Mouse (Mus musculus) MEL (cell line): ENCODE data around the gene Hist2h2aa1. TPM values are rescaled to one million over a fixed set of nuclear protein-coding genes. Genes with fewer than 3 reads are reported as not detected.

Experiments
- DNase-seq: peaks from one replicate; pipeline ENCODE4 v3.0.0; 2011; ENCODE audit warnings: low read depth, low spot score
- H3K27ac ChIP-seq: 2 replicates; pipeline ENCODE4 v1.5.1; 2012; ENCODE audit warnings: low read depth, mild to moderate bottlenecking, control low read depth, low read length, moderate library complexity; ENCODE audit not compliant: control insufficient read depth
- H3K27me3 ChIP-seq, 2 experiments: fragments of 150-350 bp in 1 of 2; sonication (generic) in 1 of 2; 2 replicates each; pipeline ENCODE4 v1.6.1; 2012; ENCODE audit warnings: low read length in 2 of 2, mild to moderate bottlenecking in 2 of 2, improper control_type of control experiment in 1 of 2, moderate library complexity in 1 of 2; ENCODE audit not compliant: insufficient read depth in 2 of 2, control insufficient read depth in 1 of 2
- H3K36me3 ChIP-seq, 2 experiments: 2 replicates each; pipeline ENCODE4 v1.6.1; 2012 to 2014; ENCODE audit warnings: low read length in 2 of 2, improper control_type of control experiment in 1 of 2, inconsistent platforms in 1 of 2, mild to moderate bottlenecking in 1 of 2; ENCODE audit not compliant: insufficient read depth in 2 of 2, control insufficient read depth in 1 of 2
- H3K4me1 ChIP-seq, 2 experiments: fragments of 150-350 bp in 1 of 2; sonication (generic) in 1 of 2; 2 replicates each; pipeline ENCODE4 v1.6.1; 2012; ENCODE audit warnings: low read length in 2 of 2, improper control_type of control experiment in 1 of 2, mild to moderate bottlenecking in 1 of 2; ENCODE audit not compliant: insufficient read depth in 2 of 2, control insufficient read depth in 1 of 2
- H3K4me3 ChIP-seq, 2 experiments: fragments of 150-350 bp in 1 of 2; sonication (generic) in 1 of 2; 2 replicates each; pipeline ENCODE4 v1.5.1; 2012; ENCODE audit warnings: low read depth in 2 of 2, low read length in 2 of 2, mild to moderate bottlenecking in 2 of 2, moderate library complexity in 2 of 2, control low read depth in 1 of 2, improper control_type of control experiment in 1 of 2; ENCODE audit not compliant: control insufficient read depth in 1 of 2, insufficient read depth in 1 of 2
- H3K79me2 ChIP-seq: 2 replicates; pipeline ENCODE4 v1.6.1; 2012; ENCODE audit warnings: mild to moderate bottlenecking, low read length, moderate library complexity; ENCODE audit not compliant: control insufficient read depth, poor library complexity, insufficient read depth
- H3K9ac ChIP-seq: 2 replicates; pipeline ENCODE4 v1.6.1; 2012; ENCODE audit warnings: low read depth, mild to moderate bottlenecking, control low read depth, low read length, moderate library complexity; ENCODE audit not compliant: control insufficient read depth, poor library complexity, severe bottlenecking
- H3K9me3 ChIP-seq: fragments of 150-350 bp; sonication (generic); replicated peaks from 2 replicates; pipeline ENCODE4 v1.6.1; 2012; ENCODE audit warnings: mild to moderate bottlenecking, low read length, improper control_type of control experiment, moderate library complexity; ENCODE audit not compliant: insufficient read depth
- BHLHE40 ChIP-seq: IDR thresholded peaks from 2 replicates; pipeline ENCODE4 v1.6.1; 2012; ENCODE audit warnings: low read depth, mild to moderate bottlenecking, inconsistent platforms, low read length, improper control_type of control experiment, borderline replicate concordance
- CHD1 ChIP-seq: IDR thresholded peaks from 2 replicates; pipeline ENCODE4 v1.6.1; 2012; ENCODE audit warnings: low read depth, mild to moderate bottlenecking, inconsistent platforms, low read length, improper control_type of control experiment
- CTCF ChIP-seq, 3 experiments: IDR thresholded peaks in 2 of 3; conservative IDR thresholded peaks in 1 of 3; 2 replicates each; pipeline ENCODE4 v1.5.1; 2011 to 2012; ENCODE audit warnings: low read length in 3 of 3, low read depth in 2 of 3, mild to moderate bottlenecking in 2 of 3, improper control_type of control experiment in 1 of 3, inconsistent platforms in 1 of 3, mixed read lengths in 1 of 3, moderate library complexity in 1 of 3; ENCODE audit not compliant: control insufficient read depth in 1 of 3, insufficient read depth in 1 of 3, poor library complexity in 1 of 3, severe bottlenecking in 1 of 3
- E2F4 ChIP-seq: IDR thresholded peaks from 2 replicates; pipeline ENCODE4 v1.6.1; 2011; ENCODE audit warnings: low read depth, low read length, improper control_type of control experiment, borderline replicate concordance
- ELF1 ChIP-seq: IDR thresholded peaks from 2 replicates; pipeline ENCODE4 v1.6.1; 2014; ENCODE audit warnings: low read depth, mild to moderate bottlenecking, inconsistent platforms, low read length, improper control_type of control experiment, moderate library complexity
- ETS1 ChIP-seq: IDR thresholded peaks from 2 replicates; pipeline ENCODE4 v1.6.1; 2012; ENCODE audit warnings: low read depth, mild to moderate bottlenecking, inconsistent platforms, low read length, improper control_type of control experiment, moderate library complexity
- GABPA ChIP-seq: IDR thresholded peaks from 2 replicates; pipeline ENCODE4 v1.6.1; 2012; ENCODE audit warnings: low read depth, mild to moderate bottlenecking, inconsistent platforms, low read length, improper control_type of control experiment, moderate library complexity
- GATA1 ChIP-seq: IDR thresholded peaks from 2 replicates; pipeline ENCODE4 v1.6.1; 2011; ENCODE audit warnings: low read depth, low read length, improper control_type of control experiment
- JUND ChIP-seq: IDR thresholded peaks from 2 replicates; pipeline ENCODE4 v1.6.1; 2011; ENCODE audit warnings: low read depth, mild to moderate bottlenecking, improper control_type of control experiment, low read length
- KAT2A ChIP-seq: conservative IDR thresholded peaks from 2 replicates; pipeline ENCODE4 v1.6.1; 2012; ENCODE audit warnings: low read depth, low read length, improper control_type of control experiment, inconsistent platforms
- MAFK ChIP-seq: IDR thresholded peaks from 2 replicates; pipeline ENCODE4 v1.6.1; 2011; ENCODE audit warnings: low read depth, mild to moderate bottlenecking, low read length, improper control_type of control experiment, borderline replicate concordance
- MAX ChIP-seq: IDR thresholded peaks from 2 replicates; pipeline ENCODE4 v1.6.1; 2011; ENCODE audit warnings: low read length, improper control_type of control experiment
- MAZ ChIP-seq: IDR thresholded peaks from 2 replicates; pipeline ENCODE4 v1.6.1; 2012; ENCODE audit warnings: low read depth, mild to moderate bottlenecking, inconsistent platforms, low read length, improper control_type of control experiment
- MEF2A ChIP-seq: IDR thresholded peaks from 2 replicates; pipeline ENCODE4 v1.6.1; 2014; ENCODE audit warnings: low read depth, mild to moderate bottlenecking, inconsistent platforms, low read length, improper control_type of control experiment; ENCODE audit not compliant: poor library complexity, insufficient replicate concordance, severe bottlenecking; ENCODE audit errors: extremely low read depth
- MXI1 ChIP-seq: IDR thresholded peaks from 2 replicates; pipeline ENCODE4 v1.6.1; 2011; ENCODE audit warnings: mild to moderate bottlenecking, low read depth, low read length, improper control_type of control experiment
- MYB ChIP-seq: IDR thresholded peaks from 2 replicates; pipeline ENCODE4 v1.6.1; 2011; ENCODE audit warnings: mild to moderate bottlenecking, low read depth, low read length, improper control_type of control experiment
- MYC ChIP-seq: IDR thresholded peaks from 2 replicates; pipeline ENCODE4 v1.6.1; 2011; ENCODE audit warnings: low read depth, mild to moderate bottlenecking, low read length, improper control_type of control experiment, moderate library complexity
- NELFE ChIP-seq: IDR thresholded peaks from 2 replicates; pipeline ENCODE4 v1.6.1; 2011; ENCODE audit warnings: low read depth, low read length, improper control_type of control experiment
- NRF1 ChIP-seq: IDR thresholded peaks from 2 replicates; pipeline ENCODE4 v1.6.1; 2014; ENCODE audit warnings: low read depth, mild to moderate bottlenecking, inconsistent platforms, low read length, improper control_type of control experiment, moderate library complexity; ENCODE audit not compliant: poor library complexity, insufficient read depth, severe bottlenecking
- POLR2A ChIP-seq, 2 experiments: IDR thresholded peaks; 2 replicates each; pipeline ENCODE4 v1.6.1; 2011 to 2012; ENCODE audit warnings: low read length in 2 of 2, mild to moderate bottlenecking in 2 of 2, control low read depth in 1 of 2, improper control_type of control experiment in 1 of 2, low read depth in 1 of 2, moderate library complexity in 1 of 2; ENCODE audit not compliant: control insufficient read depth in 1 of 2, insufficient read depth in 1 of 2, poor library complexity in 1 of 2
- POLR2AphosphoS2 ChIP-seq: IDR thresholded peaks from 2 replicates; pipeline ENCODE4 v1.6.1; 2011; ENCODE audit warnings: low read length, improper control_type of control experiment
- POLR2AphosphoS5 ChIP-seq: IDR thresholded peaks from 2 replicates; pipeline ENCODE4 v1.6.1; 2012; ENCODE audit warnings: low read depth, borderline replicate concordance, mild to moderate bottlenecking, inconsistent platforms, low read length, moderate library complexity, mixed read lengths
- RCOR1 ChIP-seq: IDR thresholded peaks from 2 replicates; pipeline ENCODE4 v1.6.1; 2012; ENCODE audit warnings: low read depth, mild to moderate bottlenecking, inconsistent platforms, low read length, improper control_type of control experiment
- SIN3A ChIP-seq: IDR thresholded peaks from 2 replicates; pipeline ENCODE4 v1.6.1; 2012; ENCODE audit warnings: low read length, improper control_type of control experiment, inconsistent platforms
- TBP ChIP-seq: IDR thresholded peaks from 2 replicates; pipeline ENCODE4 v1.8.0; 2011; ENCODE audit warnings: low read depth, low read length, improper control_type of control experiment
- TCF12 ChIP-seq: IDR thresholded peaks from 2 replicates; pipeline ENCODE4 v1.6.1; 2014; ENCODE audit warnings: low read depth, mild to moderate bottlenecking, inconsistent platforms, low read length, improper control_type of control experiment, moderate library complexity
- USF1 ChIP-seq: IDR thresholded peaks from 2 replicates; pipeline ENCODE4 v1.6.1; 2014; ENCODE audit warnings: low read depth, mild to moderate bottlenecking, inconsistent platforms, low read length, improper control_type of control experiment, moderate library complexity
- USF2 ChIP-seq, 2 experiments: IDR thresholded peaks; 2 replicates each; pipeline ENCODE4 v1.6.1; 2011 to 2012; ENCODE audit warnings: improper control_type of control experiment in 2 of 2, low read length in 2 of 2, borderline replicate concordance in 1 of 2, inconsistent platforms in 1 of 2, low read depth in 1 of 2, mild to moderate bottlenecking in 1 of 2; ENCODE audit not compliant: insufficient read depth in 1 of 2
- ZC3H11A ChIP-seq: IDR thresholded peaks from 2 replicates; pipeline ENCODE4 v1.6.1; 2012; ENCODE audit warnings: low read depth, mild to moderate bottlenecking, inconsistent platforms, low read length, improper control_type of control experiment
- ZKSCAN1 ChIP-seq: IDR thresholded peaks from 2 replicates; pipeline ENCODE4 v1.6.1; 2012; ENCODE audit warnings: low read depth, mild to moderate bottlenecking, inconsistent platforms, low read length, improper control_type of control experiment, moderate library complexity
- ZMIZ1 ChIP-seq: IDR thresholded peaks from 2 replicates; pipeline ENCODE4 v1.6.1; 2012; ENCODE audit warnings: low read depth, mild to moderate bottlenecking, inconsistent platforms, low read length, improper control_type of control experiment, moderate library complexity
- ZNF384 ChIP-seq: IDR thresholded peaks from 2 replicates; pipeline ENCODE4 v1.6.1; 2012; ENCODE audit warnings: low read depth, mild to moderate bottlenecking, inconsistent platforms, low read length, improper control_type of control experiment
- polyA plus RNA-seq, 2 experiments: library from polyadenylated mRNA; stranded (reverse) in 1 of 2; unstranded in 1 of 2; fragments of >175 nt in 1 of 2; fragments of >200 nt in 1 of 2; gene quantifications; 2 replicates each; pipeline versions ENCODE4 v1.2.1 to v1.2.4; 2012; ENCODE audit warnings: low replicate concordance in 2 of 2, low read depth in 1 of 2; ENCODE audit not compliant: insufficient read length in 2 of 2, insufficient read depth in 1 of 2, missing spikeins in 1 of 2
- total RNA-seq: library from RNA; depleted of rRNA; stranded (reverse); fragments of 300-350 nt; gene quantifications from 2 replicates; pipeline ENCODE4 v1.2.3, GENCODE M21; 2012

Gene Hist2h2aa1
- total and polyA plus RNA-seq, 3 experiments = 1.5 to 3,456 TPM; not detected in 1

DNA sequence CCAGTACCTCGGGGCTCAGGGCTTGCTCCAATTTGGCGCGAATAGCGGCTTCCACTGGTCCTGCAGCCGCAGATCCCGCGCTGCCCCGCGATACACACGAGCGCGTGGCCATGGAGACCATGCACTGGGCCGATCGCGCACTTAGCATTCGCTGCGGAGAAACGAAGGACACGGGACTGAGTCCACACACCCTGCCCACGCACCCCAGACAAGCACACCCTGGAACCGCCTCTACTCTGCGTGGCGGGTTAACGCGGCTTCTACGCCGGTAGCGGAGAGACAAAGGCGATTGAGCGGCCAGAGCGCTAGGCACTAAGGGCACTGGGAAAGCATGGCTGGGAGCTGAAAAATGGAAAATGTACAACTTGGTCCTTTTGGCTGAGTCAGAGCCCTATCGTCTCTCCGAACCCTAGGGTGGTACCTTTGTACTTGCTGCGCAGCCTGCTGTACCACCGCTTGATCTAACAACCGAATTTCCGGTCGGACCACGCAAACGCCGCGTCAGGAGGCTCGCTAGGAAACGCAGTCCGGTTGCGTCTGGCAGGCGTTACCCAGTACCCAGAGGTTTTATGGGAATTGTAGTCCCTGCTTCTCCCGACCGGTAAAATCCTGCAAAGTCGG, 48.1 kb upstream of the Hist2h2aa1 start (continued):
- peak; percentile 92 for TF ChIP-seq ELF1
- TF ChIP-seq E2F4 = peak; percentile 78; the same call in 1 of the 2 replicates
- peak; percentile 97 for TF ChIP-seq SIN3A
- 0 out of 2 replicates have a peak, but pooled peaks have one; percentile 60 for TF ChIP-seq RCOR1
- 0 out of 2 replicates have a peak, but pooled peaks have one; percentile 59 for TF ChIP-seq MAZ
- no peak for TF ChIP-seq ZKSCAN1
- TF ChIP-seq POLR2AphosphoS2 = peak; percentile 99
- peak; percentile 96 for TF ChIP-seq KAT2A
- peak; percentile 82 for TF ChIP-seq TCF12
- no peak for TF ChIP-seq USF2 (IDR thresholded peaks at IDR 0.05; ENCODE audit: borderline replicate concordance in 1 of 2, insufficient read depth in 1 of 2, low read depth in 1 of 2, low read length in 2 of 2)
- no peak for TF ChIP-seq MEF2A
- TF ChIP-seq MYB = peak; percentile 33; the same call in 1 of the 2 replicates
- peak; percentile 96 for TF ChIP-seq MYC
- no peak for TF ChIP-seq JUND
- TF ChIP-seq ZNF384 = no peak
- TF ChIP-seq GABPA = no peak
- TF ChIP-seq MAX = peak; percentile 90
- TF ChIP-seq MAFK = no peak; the same call in 1 of the 2 replicates
- TF ChIP-seq, all 39 proteins: peak for 27

GRCm38 (mm10) chr3:96198181-96198580, 47.1 kb upstream of the Hist2h2aa1 start:
- H3K9me3 ChIP-seq = no peaks in the 10 kb centered on the region
- H3K9ac ChIP-seq = peak overlapping the region; percentile 79
- peaks cover 12 to 22% of the 10 kb centered on the region in 2 experiments for H3K4me1 ChIP-seq
- peaks cover 0 to 16% of the 10 kb centered on the region in 2 experiments; a peak in 2 of 4 replicates for H3K36me3 ChIP-seq
- peak overlapping the region; percentile 87 for H3K27ac ChIP-seq
- no peaks in the 10 kb centered on the region for H3K27me3 ChIP-seq
- H3K4me3 ChIP-seq = peak overlapping the region; percentile 60 to 61
- peak; percentile 94 for DNase-seq
- TF ChIP-seq MAZ = 0 out of 2 replicates have a peak, but pooled peaks have one; percentile 41
- no peak for TF ChIP-seq NRF1
- peak; percentile 74 for TF ChIP-seq MAX
- peak; percentile 50; the same call in 1 of the 2 replicates for TF ChIP-seq TCF12
- TF ChIP-seq ZC3H11A = no peak
- TF ChIP-seq BHLHE40 = peak; percentile 74
- no peak for TF ChIP-seq CTCF (IDR thresholded peaks at IDR 0.05 in 2 of 3, conservative IDR thresholded peaks at IDR 0.05 in 1 of 3; ENCODE audit: control insufficient read depth in 1 of 3, insufficient read depth in 1 of 3, low read depth in 2 of 3, low read length in 3 of 3, poor library complexity in 1 of 3, severe bottlenecking in 1 of 3)
- TF ChIP-seq ETS1 = peak; percentile 26; the same call in 1 of the 2 replicates
- 0 out of 2 replicates have a peak, but pooled peaks have one; percentile 4 for TF ChIP-seq ELF1
- TF ChIP-seq USF1 = peak; percentile 82
- no peak for TF ChIP-seq GATA1
- peak; percentile 89 for TF ChIP-seq MXI1
- TF ChIP-seq ZMIZ1 = peak; percentile 49; the same call in 1 of the 2 replicates
- TF ChIP-seq POLR2AphosphoS2 = peak; percentile 93
- TF ChIP-seq POLR2AphosphoS5 = peak; percentile 72; the same call in 1 of the 2 replicates
- no peak for TF ChIP-seq KAT2A
- peak; percentile 90 for TF ChIP-seq NELFE
- TF ChIP-seq POLR2A (IDR thresholded peaks at IDR 0.05; ENCODE audit: control insufficient read depth in 1 of 2, insufficient read depth in 1 of 2, low read depth in 1 of 2, low read length in 2 of 2, poor library complexity in 1 of 2) = peak in 1 of 2 experiments; percentile 76; a peak in 2 of 4 replicates
- peak; percentile 68; the same call in 1 of the 2 replicates for TF ChIP-seq MYC
- peak; percentile 13; the same call in 1 of the 2 replicates for TF ChIP-seq SIN3A
- 0 out of 2 replicates have a peak, but pooled peaks have one; percentile 17 for TF ChIP-seq CHD1
- TF ChIP-seq TBP = peak; percentile 82
- peaks cover 9% of the 10 kb centered on the region; the same call in 1 of the 2 replicates for H3K79me2 ChIP-seq
